ENCODE assay signal across 16 mouse cellular contexts in genomic region chr10:75568029-75568428, GRCm38 (mm10). TPM values are rescaled to one million over a fixed set of nuclear protein-coding genes. Genes with fewer than 3 reads are reported as not detected.
DNase-seq lines count a peak whose midpoint lies in the region; ATAC-seq and TF ChIP-seq lines count a peak whose summit lies in the region.
"Had no signal": no experiment of that assay in that cellular context is flagged by ENCODE, and none has a peak within 500 bp of the region (broad histone marks: within the 10 kb centered on the region; RNA-seq: fewer than 3 reads in every experiment).

No protein-coding gene starts in this region.

- no peak for DNase-seq in heart, postnatal 4 days
- no peak for DNase-seq in kidney, postnatal 0 days (ENCODE audit: low spot score)
- no peak for DNase-seq in kidney, adult 11 months
- DNase-seq in adrenal gland, postnatal 4 days (ENCODE audit: low spot score in 2 of 2): no peak
- no peak for DNase-seq in cerebellum, postnatal 36 days
- DNase-seq: cerebellum, adult 2 months; lung, adult 18-20 months; thymus, postnatal 14 days had no signal

- no peaks in the 10 kb centered on the region for H3K36me3 ChIP-seq in heart, embryonic 13.5 days
- H3K36me3 ChIP-seq in kidney, postnatal 0 days (ENCODE audit: insufficient read depth, low read length): no peaks in the 10 kb centered on the region
- no peaks in the 10 kb centered on the region for H3K36me3 ChIP-seq in ES-Bruce4 (ENCODE audit: control insufficient read depth, insufficient read depth, low read length, poor library complexity, severe bottlenecking)
- no peaks in the 10 kb centered on the region for H3K36me3 ChIP-seq in liver, embryonic 12.5 days
- H3K36me3 ChIP-seq: forebrain, embryonic 10.5 days; limb, embryonic 12.5 days had no signal

- ATAC-seq in heart, embryonic 13.5 days (ENCODE audit: extremely low read depth, insufficient number of reproducible peaks, low FRiP score, low TSS enrichment): no peak
- no peak for ATAC-seq in kidney, postnatal 0 days (replicated peaks; ENCODE audit: low FRiP score, low read depth)
- no peak for ATAC-seq in liver, embryonic 12.5 days

- 17% methylated on average over 5 of the region's 5 CpGs for WGBS in heart, embryonic 13.5 days
- WGBS in kidney, postnatal 0 days: 26% methylated on average over 5 of the region's 5 CpGs
- 16% methylated on average over 5 of the region's 5 CpGs for WGBS in liver, embryonic 12.5 days (ENCODE audit: insufficient replicate concordance)

- no peak overlapping the region for H3K9ac ChIP-seq in heart, embryonic 13.5 days
- 0 out of 2 replicates have a peak overlapping the region, but pooled peaks have one; percentile 35 for H3K9ac ChIP-seq in kidney, postnatal 0 days (ENCODE audit: low read depth, low read length)
- no peak overlapping the region for H3K9ac ChIP-seq in ES-Bruce4 (ENCODE audit: low read depth, poor library complexity, severe bottlenecking)
- peak overlapping the region; percentile 17; the same call in 1 of the 2 replicates for H3K9ac ChIP-seq in liver, embryonic 12.5 days
- H3K9ac ChIP-seq: hindbrain, embryonic 14.5 days; limb, embryonic 12.5 days had no signal

- no peak for TF ChIP-seq POLR2A in ES-Bruce4 (IDR thresholded peaks at IDR 0.05; ENCODE audit: insufficient read depth, low read length)

- no peak for TF ChIP-seq CTCF in kidney, postnatal 0 days (IDR thresholded peaks at IDR 0.05; ENCODE audit: low read depth)
- no peak for TF ChIP-seq CTCF in ES-Bruce4 (IDR thresholded peaks at IDR 0.05; ENCODE audit: low read depth, low read length)

- no peak for TF ChIP-seq EP300 in ES-Bruce4 (IDR thresholded peaks at IDR 0.05; ENCODE audit: insufficient read depth, low read depth, low read length)

- H3K9me3 ChIP-seq in heart, embryonic 13.5 days: no peaks in the 10 kb centered on the region
- H3K9me3 ChIP-seq in kidney, postnatal 0 days (replicated peaks; ENCODE audit: low read length): no peaks in the 10 kb centered on the region
- H3K9me3 ChIP-seq in ES-Bruce4 (replicated peaks; ENCODE audit: control insufficient read depth, insufficient read depth, low read length, poor library complexity, severe bottlenecking): no peaks in the 10 kb centered on the region
- H3K9me3 ChIP-seq in liver, embryonic 12.5 days (replicated peaks): no peaks in the 10 kb centered on the region
- H3K9me3 ChIP-seq: forebrain, embryonic 10.5 days; limb, embryonic 12.5 days had no signal

- H3K4me1 ChIP-seq in heart, embryonic 13.5 days: peaks cover 10% of the 10 kb centered on the region
- peaks cover 14% of the 10 kb centered on the region for H3K4me1 ChIP-seq in kidney, postnatal 0 days (replicated peaks; ENCODE audit: insufficient read depth, low read length)
- peaks cover 17% of the 10 kb centered on the region for H3K4me1 ChIP-seq in ES-Bruce4 (ENCODE audit: control insufficient read depth, insufficient read depth, low read length)
- peaks cover 42% of the 10 kb centered on the region for H3K4me1 ChIP-seq in liver, embryonic 12.5 days

- H3K4me3 ChIP-seq in heart, embryonic 13.5 days: no peak overlapping the region
- H3K4me3 ChIP-seq in kidney, postnatal 0 days (replicated peaks; ENCODE audit: low read depth, low read length): no peak overlapping the region; the same call in 1 of the 2 replicates
- H3K4me3 ChIP-seq in ES-Bruce4 (ENCODE audit: low read depth, low read length): 0 out of 2 replicates have a peak overlapping the region, but pooled peaks have one; percentile 24
- H3K4me3 ChIP-seq in liver, embryonic 12.5 days: no peak overlapping the region
- H3K4me3 ChIP-seq: limb, embryonic 12.5 days had no signal

- peak overlapping the region; percentile 33 for H3K4me2 ChIP-seq in heart, embryonic 13.5 days
- H3K4me2 ChIP-seq in kidney, postnatal 0 days (ENCODE audit: low read length): peak overlapping the region; percentile 53
- peak overlapping the region; percentile 31 for H3K4me2 ChIP-seq in liver, embryonic 12.5 days
- H3K4me2 ChIP-seq: hindbrain, embryonic 14.5 days had no signal

- peaks cover 42% of the 10 kb centered on the region for H3K27me3 ChIP-seq in heart, embryonic 13.5 days (replicated peaks)
- H3K27me3 ChIP-seq in kidney, postnatal 0 days (ENCODE audit: insufficient read depth, low read length): no peaks in the 10 kb centered on the region
- no peaks in the 10 kb centered on the region for H3K27me3 ChIP-seq in ES-Bruce4 (ENCODE audit: control insufficient read depth, insufficient read depth, low read length, poor library complexity, severe bottlenecking)
- peaks cover 13% of the 10 kb centered on the region for H3K27me3 ChIP-seq in liver, embryonic 12.5 days (replicated peaks)

- H3K27ac ChIP-seq in heart, embryonic 13.5 days (replicated peaks): no peak overlapping the region
- peak overlapping the region; percentile 72 for H3K27ac ChIP-seq in kidney, postnatal 0 days
- no peak overlapping the region for H3K27ac ChIP-seq in ES-Bruce4 (ENCODE audit: insufficient read depth, low read length)
- no peak overlapping the region for H3K27ac ChIP-seq in liver, embryonic 12.5 days
- H3K27ac ChIP-seq: forebrain, embryonic 10.5 days; hindbrain, embryonic 14.5 days; limb, embryonic 12.5 days had no signal

RNA-seq across cellular contexts. Expression of gene Ggt1, which starts 6.6 kb away (rescaled TPM):
- 0.52 and 0.76 TPM in 2 replicates for polyA plus RNA-seq in heart, embryonic 13.5 days (2015; fragmentation: Nextera tagmentation; extraction: Ambion mirVana)
- under 1 TPM in 1 of 2 experiments, not detected in 1; 0.38 TPM for total RNA-seq in heart, postnatal 4 days (2021)
- polyA plus RNA-seq in kidney, postnatal 0 days (2015; fragmentation: Nextera tagmentation; extraction: Ambion mirVana): 317 and 388 TPM in 2 replicates
- polyA plus RNA-seq in ES-Bruce4 (2011; ENCODE audit: insufficient read depth, insufficient read length, low read depth, missing spikeins): 2.8 and 4.4 TPM in 2 replicates
- 2.6 and 4.7 TPM in 2 replicates for polyA plus RNA-seq in liver, embryonic 12.5 days (2016; fragmentation: Nextera tagmentation; extraction: Ambion mirVana)
- 10 to 100 TPM in 1 of 2 experiments, 1 to 10 TPM in 1; 1.2 to 39.0 TPM for total RNA-seq in adrenal gland, postnatal 4 days (2021)
- total RNA-seq: heart, postnatal 25 days had no signal

RNA-seq across cellular contexts. Expression of gene Lrrc75b, which starts 7.9 kb away (rescaled TPM):
- 1.2 TPM in 2 replicates for polyA plus RNA-seq in heart, embryonic 13.5 days (2015; fragmentation: Nextera tagmentation; extraction: Ambion mirVana)
- 1 to 10 TPM; 1.5 TPM for total RNA-seq in heart, postnatal 4 days (2021)
- polyA plus RNA-seq in kidney, postnatal 0 days (2015; fragmentation: Nextera tagmentation; extraction: Ambion mirVana): 2.6 and 2.7 TPM in 2 replicates
- polyA plus RNA-seq in ES-Bruce4 (2011; ENCODE audit: insufficient read depth, insufficient read length, low read depth, missing spikeins): not detected in 2 replicates
- 0.11 and 0.12 TPM in 2 replicates for polyA plus RNA-seq in liver, embryonic 12.5 days (2016; fragmentation: Nextera tagmentation; extraction: Ambion mirVana)
- total RNA-seq in adrenal gland, postnatal 4 days (2021): 1 to 10 TPM; 1.8 to 4.0 TPM
- total RNA-seq: CH12.LX had no signal

RNA-seq across cellular contexts. Expression of gene Ggt5, which starts 21.1 kb away (rescaled TPM):
- polyA plus RNA-seq in heart, embryonic 13.5 days (2015; fragmentation: Nextera tagmentation; extraction: Ambion mirVana): 7.1 TPM in 2 replicates
- 1 to 10 TPM; 8.4 to 9.3 TPM for total RNA-seq in heart, postnatal 4 days (2021)
- 4.2 and 5.1 TPM in 2 replicates for polyA plus RNA-seq in kidney, postnatal 0 days (2015; fragmentation: Nextera tagmentation; extraction: Ambion mirVana)
- polyA plus RNA-seq in ES-Bruce4 (2011; ENCODE audit: insufficient read depth, insufficient read length, low read depth, missing spikeins): 0.81 and 0.90 TPM in 2 replicates
- polyA plus RNA-seq in liver, embryonic 12.5 days (2016; fragmentation: Nextera tagmentation; extraction: Ambion mirVana): 0.21 and 0.41 TPM in 2 replicates
- 10 to 100 TPM; 11.2 to 14.0 TPM for total RNA-seq in adrenal gland, postnatal 4 days (2021)
- total RNA-seq: CH12.LX had no signal

RNA-seq across cellular contexts. Expression of gene Gucd1, which starts 50.3 kb away (rescaled TPM):
- 22.4 and 25.4 TPM in 2 replicates for polyA plus RNA-seq in heart, embryonic 13.5 days (2015; fragmentation: Nextera tagmentation; extraction: Ambion mirVana)
- total RNA-seq in heart, postnatal 4 days (2021): 10 to 100 TPM; 36.4 to 42.8 TPM
- polyA plus RNA-seq in kidney, postnatal 0 days (2015; fragmentation: Nextera tagmentation; extraction: Ambion mirVana): 51.9 and 53.4 TPM in 2 replicates
- 8.1 and 9.9 TPM in 2 replicates for polyA plus RNA-seq in ES-Bruce4 (2011; ENCODE audit: insufficient read depth, insufficient read length, low read depth, missing spikeins)
- 46.6 and 50.5 TPM in 2 replicates for polyA plus RNA-seq in liver, embryonic 12.5 days (2016; fragmentation: Nextera tagmentation; extraction: Ambion mirVana)
- total RNA-seq in adrenal gland, postnatal 4 days (2021): 10 to 100 TPM; 42.4 to 44.6 TPM

RNA-seq across cellular contexts. Expression of gene Snrpd3, which starts 50.7 kb away (rescaled TPM):
- 96.6 and 101 TPM in 2 replicates for polyA plus RNA-seq in heart, embryonic 13.5 days (2015; fragmentation: Nextera tagmentation; extraction: Ambion mirVana)
- 100 to 1,000 TPM in 1 of 2 experiments, 10 to 100 TPM in 1; 94.4 to 103 TPM for total RNA-seq in heart, postnatal 4 days (2021)
- 113 and 125 TPM in 2 replicates for polyA plus RNA-seq in kidney, postnatal 0 days (2015; fragmentation: Nextera tagmentation; extraction: Ambion mirVana)
- polyA plus RNA-seq in ES-Bruce4 (2011; ENCODE audit: insufficient read depth, insufficient read length, low read depth, missing spikeins): 506 and 548 TPM in 2 replicates
- 119 and 126 TPM in 2 replicates for polyA plus RNA-seq in liver, embryonic 12.5 days (2016; fragmentation: Nextera tagmentation; extraction: Ambion mirVana)
- 100 to 1,000 TPM; 114 to 124 TPM for total RNA-seq in adrenal gland, postnatal 4 days (2021)

Comparison
In these comparisons a context has a peak if more than half of its experiments do, and no peak if none do; other contexts are left out.
1. H3K9ac ChIP-seq: peak in kidney, postnatal 0 days (single experiment) and liver, embryonic 12.5 days (single experiment); none in heart, embryonic 13.5 days (single experiment) and ES-Bruce4 (single experiment).
2. RNA of gene Ggt1, which starts 6.6 kb away (polyA plus RNA-seq): 317 to 388 TPM in kidney, postnatal 0 days; 2.8 to 4.4 TPM in ES-Bruce4, 2.6 to 4.7 TPM in liver, embryonic 12.5 days and 0.52 to 0.76 TPM in heart, embryonic 13.5 days; every median in the first group is over 10 times any median in the second.
3. Peak in every context shown above with its lines, with median percentiles within 50 percentile points of each other: H3K4me2 ChIP-seq.